Mouse (Mus musculus): ENCODE measurements around the gene Ccdc9b. TPM values are rescaled to one million over a fixed set of nuclear protein-coding genes. Genes with fewer than 3 reads are reported as not detected.
A peak's percentile ranks its signal among the peaks of the same experiment; 100 is the strongest.

The Ccdc9b gene
- total RNA-seq, 2 experiments from 2014 or later: 2.4 to 2.6 TPM

- DNase-seq (ENCODE audit: low spot score in 2 of 2): no peak
These were observed 13.0 kb downstream of the Ccdc9b start for GRCm38 (mm10) chr2:118749341-118749884.

- no peak for DNase-seq (ENCODE audit: low spot score in 2 of 2)
These were observed 15.0 kb downstream of the Ccdc9b start for GRCm38 (mm10) chr2:118747301-118747960.

GRCm38 (mm10) chr2:118745915-118746901 lies 16.3 kb downstream of the Ccdc9b start:
- peak; percentile 41 to 60 for DNase-seq (ENCODE audit: low spot score in 2 of 2)

DNA sequence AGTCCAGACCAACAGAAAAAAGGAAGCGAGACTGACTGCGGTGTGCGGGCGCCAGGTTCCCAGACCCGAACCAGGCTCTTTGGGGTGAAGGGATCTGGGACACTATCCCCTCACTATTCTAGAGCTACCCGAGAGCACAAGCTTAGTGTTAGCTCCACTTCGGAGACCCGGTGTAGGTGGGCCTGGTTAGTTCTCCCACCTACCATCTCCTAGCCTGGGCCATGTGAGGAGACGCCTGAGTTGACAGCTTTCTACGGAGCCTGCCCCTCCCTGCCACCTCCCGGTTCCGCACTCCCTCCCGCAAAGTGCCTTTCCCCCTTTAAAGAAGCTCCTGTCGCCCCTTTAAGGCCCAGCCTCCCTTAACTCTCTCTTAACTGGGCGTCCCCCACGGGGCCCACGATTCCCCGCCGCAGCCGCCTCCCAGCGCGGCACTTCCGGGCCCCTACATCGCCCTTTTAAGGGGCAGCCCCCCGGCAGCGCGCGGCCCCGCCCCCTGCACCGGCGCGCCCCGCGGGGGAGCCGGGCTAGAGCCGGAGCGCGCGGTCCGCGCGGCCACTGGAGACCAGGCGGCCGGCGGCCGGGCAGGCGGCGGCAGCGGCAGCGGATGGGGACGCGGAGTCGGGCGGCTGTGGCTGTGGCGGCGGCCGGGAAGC lies 17.1 kb downstream of the Ccdc9b start, which contains the start of gene Inafm2:
TSS of gene Inafm2 (plus strand) at position 527 of the 653 bp plus-strand sequence.
- DNase-seq (ENCODE audit: low spot score in 2 of 2): peak; percentile 88 to 94

DNA sequence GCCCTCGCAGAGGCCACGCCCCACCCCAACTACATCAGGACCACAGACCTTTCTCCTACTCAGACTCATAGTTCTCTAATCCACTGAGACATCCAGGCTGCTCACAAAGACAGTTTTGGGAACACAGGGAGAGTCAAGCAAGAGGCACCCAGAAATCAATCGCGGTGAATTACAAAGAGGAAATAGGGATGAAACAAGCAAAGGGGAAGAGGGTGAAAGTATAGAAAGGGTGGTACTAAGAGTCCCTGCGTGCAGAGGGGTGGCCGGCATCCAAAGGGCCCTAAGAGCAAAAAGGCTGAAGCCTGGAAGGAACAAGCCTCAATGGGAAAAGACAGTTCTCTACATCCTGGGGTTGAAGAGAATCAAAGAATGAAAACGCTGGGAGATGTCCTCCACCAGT lies 17.8 kb downstream of the Ccdc9b start:
- no peak for DNase-seq (ENCODE audit: low spot score in 2 of 2)

DNA sequence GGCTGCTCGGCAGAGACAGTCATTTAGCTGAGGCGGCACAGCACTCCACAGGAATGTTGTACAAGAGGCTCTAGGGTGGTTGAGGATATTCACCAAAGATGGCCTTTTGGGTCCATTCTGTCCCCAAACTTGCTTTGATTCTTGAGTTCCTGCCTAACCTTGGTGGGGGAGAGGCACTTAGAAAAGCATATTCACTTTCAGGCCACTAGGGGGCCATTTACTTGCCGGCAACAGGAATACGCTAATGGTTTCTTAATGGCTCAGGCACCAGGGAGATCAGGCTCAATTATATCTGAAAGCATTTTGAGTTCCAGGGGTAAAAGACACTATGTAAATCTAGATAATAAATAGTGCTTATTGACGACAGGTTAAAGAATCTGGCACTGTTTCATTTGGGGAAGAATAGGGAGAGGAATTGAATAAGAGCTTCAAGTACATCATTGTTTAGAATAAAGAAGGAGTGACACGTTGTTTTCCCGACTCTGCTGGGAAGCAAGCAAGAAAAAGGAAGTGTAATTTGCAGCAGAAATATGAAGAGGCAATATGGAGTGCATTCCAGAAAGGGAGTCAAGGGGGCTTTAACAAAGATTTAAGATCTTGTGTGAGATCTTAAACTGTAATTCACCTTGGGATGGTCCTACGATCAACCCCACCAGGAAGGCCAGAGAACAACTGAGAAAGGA lies 19.1 kb downstream of the Ccdc9b start:
- DNase-seq (ENCODE audit: low spot score in 2 of 2): no peak

DNA sequence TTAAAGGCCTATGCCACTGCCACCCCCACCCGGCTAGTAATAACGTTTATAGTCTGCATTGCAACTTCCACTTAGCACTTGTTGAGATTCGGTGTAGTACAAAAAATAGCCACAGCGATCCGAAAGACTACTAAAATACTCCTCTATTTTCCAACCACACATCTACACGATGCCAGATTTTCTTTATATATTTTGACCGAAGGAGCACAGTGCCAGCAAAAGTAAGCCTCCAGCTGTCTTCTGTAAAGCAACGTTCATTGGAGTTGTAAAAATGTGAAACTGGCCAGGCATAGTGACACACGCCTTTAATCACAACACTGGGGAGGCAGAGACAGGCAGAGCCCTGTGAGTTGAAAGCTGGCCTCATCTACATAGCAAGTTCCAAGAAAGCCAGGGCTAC lies 21.3 kb downstream of the Ccdc9b start:
- no peak for DNase-seq (ENCODE audit: low spot score in 2 of 2)

- no peak for DNase-seq (ENCODE audit: low spot score in 2 of 2)
These were observed 22.1 kb downstream of the Ccdc9b start for GRCm38 (mm10) chr2:118740341-118740740.

GRCm38 (mm10) chr2:118733341-118733740 lies 29.1 kb downstream of the Ccdc9b start:
- DNase-seq (ENCODE audit: low spot score in 2 of 2): peak; percentile 54 to 66

DNA sequence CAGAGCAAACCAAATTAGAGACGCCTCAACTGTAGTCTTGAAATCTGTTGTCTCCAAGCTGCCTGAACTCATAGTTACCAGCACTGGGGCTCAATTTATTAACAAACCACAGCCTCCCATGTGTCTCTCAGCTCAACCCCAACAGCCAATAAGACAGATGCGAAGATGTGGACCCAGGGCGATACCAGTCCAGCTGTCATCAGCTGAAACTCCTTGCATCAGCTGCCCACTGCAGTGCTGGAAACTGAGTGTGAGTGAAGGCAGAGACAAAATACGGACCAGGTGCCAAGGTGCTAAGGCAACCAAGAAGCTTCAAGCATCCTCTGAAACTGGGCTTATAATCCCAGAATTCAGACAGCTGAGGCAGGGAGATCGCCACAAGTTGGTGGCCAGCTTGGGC lies 30.5 kb downstream of the Ccdc9b start:
- DNase-seq (ENCODE audit: low spot score in 2 of 2): no peak

- peak; percentile 83 to 88 for DNase-seq (ENCODE audit: low spot score in 2 of 2)
These were observed 31.9 kb downstream of the Ccdc9b start for GRCm38 (mm10) chr2:118730622-118730915.

DNA sequence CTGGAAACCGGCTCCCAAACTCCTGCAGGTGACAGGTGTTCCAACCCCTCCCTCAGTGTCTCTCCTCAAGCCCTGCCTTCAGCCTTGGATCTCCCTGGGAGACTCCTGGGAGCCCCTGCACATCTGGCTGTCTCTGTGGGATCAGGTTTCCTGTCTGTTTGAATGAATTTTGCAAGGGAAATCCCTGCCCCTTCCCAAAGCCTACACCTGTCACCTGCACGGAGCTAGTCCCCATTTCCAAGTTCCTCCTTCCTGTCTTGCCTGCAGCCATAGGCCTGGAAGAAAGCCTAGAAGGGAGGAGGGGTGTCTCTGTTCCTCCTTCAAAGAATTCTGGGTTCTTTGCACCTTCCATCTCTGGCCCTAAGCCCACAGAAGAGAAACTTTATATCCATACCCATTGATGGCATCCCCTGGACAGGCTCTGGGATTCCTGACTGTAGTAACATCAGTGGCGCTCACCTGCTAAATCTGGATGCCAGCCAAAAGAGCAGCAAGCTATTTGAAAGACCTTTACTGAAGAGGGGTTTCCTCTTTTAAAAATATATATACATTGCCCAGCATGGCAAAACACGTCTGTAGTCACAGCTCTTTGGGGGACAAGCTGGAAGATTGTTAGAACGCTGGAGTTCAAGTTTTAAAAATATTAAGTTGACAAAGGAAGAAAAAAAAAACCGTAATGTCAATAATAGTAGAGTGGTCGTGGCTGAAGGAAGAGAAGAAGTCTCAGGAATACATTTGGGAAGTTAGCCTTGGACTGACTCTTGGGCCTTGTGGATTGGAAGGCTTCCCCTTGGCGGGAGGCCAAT lies 32.4 kb downstream of the Ccdc9b start:
- no peak for DNase-seq (ENCODE audit: low spot score in 2 of 2)

- no peak for DNase-seq (ENCODE audit: low spot score in 2 of 2)
These were observed 33.3 kb downstream of the Ccdc9b start for GRCm38 (mm10) chr2:118729194-118729593.

GRCm38 (mm10) chr2:118728337-118728736 lies 34.1 kb downstream of the Ccdc9b start, which contains the start of gene Plcb2:
Plcb2 (minus strand) TSS chr2:118728438.
- no peak for DNase-seq (ENCODE audit: low spot score in 2 of 2)

DNA sequence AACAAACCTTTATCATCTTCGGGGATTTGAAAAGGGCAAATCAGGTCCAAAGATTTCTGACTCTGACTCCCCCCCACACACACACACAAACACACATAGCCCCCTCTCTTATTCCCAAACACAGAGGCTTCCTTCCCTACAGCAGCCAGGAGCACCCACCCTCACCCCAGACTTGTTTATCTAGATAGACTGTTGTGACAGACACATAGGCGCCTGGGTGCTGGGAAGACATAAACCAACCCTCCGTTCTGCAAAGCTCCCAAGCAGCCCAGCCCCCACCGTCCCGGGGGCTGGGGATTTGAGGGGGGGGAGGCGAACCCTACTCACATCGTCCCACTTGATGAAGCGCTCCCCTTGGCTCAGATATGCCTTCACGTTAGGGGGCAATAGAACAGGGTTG lies 34.5 kb downstream of the Ccdc9b start:
- no peak for DNase-seq (ENCODE audit: low spot score in 2 of 2)

GRCm38 (mm10) chr2:118726873-118727272 lies 35.6 kb downstream of the Ccdc9b start:
- DNase-seq (ENCODE audit: low spot score in 2 of 2): no peak

- DNase-seq (ENCODE audit: low spot score in 2 of 2): no peak
These were observed 37.0 kb downstream of the Ccdc9b start for GRCm38 (mm10) chr2:118725511-118725910.

- no peak for DNase-seq (ENCODE audit: low spot score in 2 of 2)
These were observed 38.6 kb downstream of the Ccdc9b start for GRCm38 (mm10) chr2:118723693-118724486.

- DNase-seq (ENCODE audit: low spot score in 2 of 2): no peak
These were observed 45.8 kb downstream of the Ccdc9b start for GRCm38 (mm10) chr2:118716677-118717076.

All from layer of hippocampus, postnatal 10 days (tissue).